Mouse (Mus musculus): ENCODE results near the gene 4930568D16Rik. TPM values are rescaled to one million over a fixed set of nuclear protein-coding genes. Genes with fewer than 3 reads are reported as not detected.

The 4930568D16Rik gene
- polyA plus RNA-seq, 1 experiment from 2014 or later = not detected

- H3K4me1 ChIP-seq = peaks cover 20% of the 10 kb centered on the region
- no peak overlapping the region for H3K4me3 ChIP-seq
- H3K4me2 ChIP-seq = no peak overlapping the region
- 82% methylated on average over 6 of the region's 6 CpGs for WGBS
- no peaks in the 10 kb centered on the region for H3K9me3 ChIP-seq
- ATAC-seq (ENCODE audit: insufficient number of reproducible peaks, insufficient read depth, low FRiP score, low TSS enrichment, low read depth) = no peak
- H3K27ac ChIP-seq = no peak overlapping the region
- H3K9ac ChIP-seq = no peak overlapping the region
- no peaks in the 10 kb centered on the region for H3K36me3 ChIP-seq
- no peaks in the 10 kb centered on the region for H3K27me3 ChIP-seq
Observed at GRCm38 (mm10) chr2:35338707-35339106, 28.8 kb downstream of the 4930568D16Rik start.

- Histone ChIP-seq H3K4me2 (no peak overlapping the region), H3K27me3 (no peaks in the 10 kb centered on the region), H3K36me3 (no peaks in the 10 kb centered on the region), H3K4me1 (peaks cover 20% of the 10 kb centered on the region), H3K9me3 (no peaks in the 10 kb centered on the region), H3K4me3 (no peak overlapping the region), H3K27ac (no peak overlapping the region), H3K9ac (no peak overlapping the region)
- ATAC-seq (ENCODE audit: insufficient number of reproducible peaks, insufficient read depth, low FRiP score, low TSS enrichment, low read depth) = no peak
- WGBS = 53% methylated on average over 1 of the region's 1 CpGs
Observed at GRCm38 (mm10) chr2:35338036-35338435, 29.5 kb downstream of the 4930568D16Rik start.

- Histone ChIP-seq H3K4me1 (peaks cover 20% of the 10 kb centered on the region), H3K36me3 (no peaks in the 10 kb centered on the region), H3K9ac (peak overlapping the region; percentile 87), H3K27ac (peak overlapping the region; percentile 79), H3K4me2 (peak overlapping the region; percentile 99), H3K27me3 (no peaks in the 10 kb centered on the region), H3K9me3 (no peaks in the 10 kb centered on the region), H3K4me3 (peak overlapping the region; percentile 72)
- ATAC-seq (ENCODE audit: insufficient number of reproducible peaks, insufficient read depth, low FRiP score, low TSS enrichment, low read depth) = no peak
- 42% methylated on average over 10 of the region's 10 CpGs for WGBS
Observed at GRCm38 (mm10) chr2:35337419-35337818, 30.1 kb downstream of the 4930568D16Rik start.

- Histone ChIP-seq H3K9ac (peak within 1 kb of the TSS; percentile 87), H3K4me2 (peak within 1 kb of the TSS; percentile 99), H3K4me1 (peaks cover 20% of the 10 kb centered on the region), H3K9me3 (no peaks in the 10 kb centered on the region), H3K4me3 (peak within 1 kb of the TSS; percentile 72), H3K27ac (peak within 1 kb of the TSS; percentile 82), H3K36me3 (no peaks in the 10 kb centered on the region), H3K27me3 (no peaks in the 10 kb centered on the region)
- peak; percentile 97 for ATAC-seq (ENCODE audit: insufficient number of reproducible peaks, insufficient read depth, low FRiP score, low TSS enrichment, low read depth)
- under 1% methylated on average over 45 of the region's 45 CpGs for WGBS
Observed at GRCm38 (mm10) chr2:35336388-35337280, 30.9 kb downstream of the 4930568D16Rik start, which contains the start of gene Stom. Gene Stom, minus strand, starts transcription at chr2:35336976.

DNA sequence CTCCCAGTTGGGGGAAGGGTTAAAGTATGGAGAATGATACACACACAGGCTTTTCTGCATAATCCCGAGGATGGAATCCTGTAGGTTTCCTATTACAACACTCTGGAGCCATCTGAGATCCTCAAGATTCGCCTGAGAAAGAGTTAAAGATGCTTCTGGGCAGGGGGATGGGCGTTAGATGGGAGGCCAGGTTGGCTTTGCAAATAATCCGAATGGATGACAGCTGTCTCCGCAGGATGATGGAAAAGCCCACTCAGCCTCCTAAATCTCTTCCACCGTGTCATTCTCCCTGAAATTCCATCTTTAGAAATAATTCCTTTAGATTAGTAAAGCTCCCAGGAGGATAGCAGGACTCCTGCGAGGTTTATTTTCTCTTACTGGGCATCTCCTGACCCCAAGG is 31.9 kb downstream of the 4930568D16Rik start:
- 2% methylated on average over 7 of the region's 7 CpGs for WGBS
- no peak for ATAC-seq (ENCODE audit: insufficient number of reproducible peaks, insufficient read depth, low FRiP score, low TSS enrichment, low read depth)
- H3K9me3 ChIP-seq = no peaks in the 10 kb centered on the region
- peaks cover 20% of the 10 kb centered on the region for H3K4me1 ChIP-seq
- no peaks in the 10 kb centered on the region for H3K36me3 ChIP-seq
- H3K27ac ChIP-seq = no peak overlapping the region
- peak overlapping the region; percentile 99 for H3K4me2 ChIP-seq
- peak overlapping the region; percentile 87 for H3K9ac ChIP-seq
- H3K4me3 ChIP-seq = peak overlapping the region; percentile 72
- H3K27me3 ChIP-seq = no peaks in the 10 kb centered on the region

DNA sequence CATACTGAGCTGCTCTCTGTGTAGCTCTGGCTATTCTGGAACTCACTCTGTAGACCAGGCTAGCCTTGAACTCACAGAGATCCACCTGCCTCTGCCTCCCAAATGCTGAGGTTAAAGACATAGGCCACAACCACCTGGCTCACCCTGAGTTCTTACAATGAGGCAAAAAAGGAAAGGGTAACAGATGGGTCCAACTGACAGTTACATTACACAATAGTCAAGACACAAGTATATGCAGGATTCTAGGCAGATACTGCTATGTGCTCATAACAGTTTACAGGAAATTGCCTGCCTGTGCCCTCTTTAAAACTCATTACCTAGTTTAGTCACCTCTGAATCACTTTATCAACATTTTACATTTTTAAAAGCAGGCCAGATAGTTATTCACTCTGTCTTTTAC is 33.9 kb downstream of the 4930568D16Rik start:
- Histone ChIP-seq H3K9ac (no peak overlapping the region), H3K4me3 (no peak overlapping the region), H3K9me3 (no peaks in the 10 kb centered on the region), H3K36me3 (no peaks in the 10 kb centered on the region), H3K27me3 (no peaks in the 10 kb centered on the region), H3K4me2 (no peak overlapping the region), H3K27ac (no peak overlapping the region), H3K4me1 (peaks cover 20% of the 10 kb centered on the region)
- no peak for ATAC-seq (ENCODE audit: insufficient number of reproducible peaks, insufficient read depth, low FRiP score, low TSS enrichment, low read depth)

GRCm38 (mm10) chr2:35331205-35331604 is 36.3 kb downstream of the 4930568D16Rik start:
- H3K36me3 ChIP-seq = no peaks in the 10 kb centered on the region
- no peak overlapping the region for H3K9ac ChIP-seq
- H3K4me3 ChIP-seq = no peak overlapping the region
- no peaks in the 10 kb centered on the region for H3K27me3 ChIP-seq
- H3K4me2 ChIP-seq = no peak overlapping the region
- peaks cover 10% of the 10 kb centered on the region for H3K4me1 ChIP-seq
- WGBS = 46% methylated on average over 2 of the region's 2 CpGs
- no peaks in the 10 kb centered on the region for H3K9me3 ChIP-seq
- no peak for ATAC-seq (ENCODE audit: insufficient number of reproducible peaks, insufficient read depth, low FRiP score, low TSS enrichment, low read depth)
- no peak overlapping the region for H3K27ac ChIP-seq

GRCm38 (mm10) chr2:35329061-35329460 is 38.5 kb downstream of the 4930568D16Rik start:
- Histone ChIP-seq H3K4me2 (no peak overlapping the region), H3K4me3 (no peak overlapping the region), H3K4me1 (no peaks in the 10 kb centered on the region), H3K27me3 (no peaks in the 10 kb centered on the region), H3K27ac (no peak overlapping the region), H3K9me3 (no peaks in the 10 kb centered on the region), H3K9ac (no peak overlapping the region), H3K36me3 (no peaks in the 10 kb centered on the region)
- WGBS = 85% methylated on average over 2 of the region's 2 CpGs
- no peak for ATAC-seq (ENCODE audit: insufficient number of reproducible peaks, insufficient read depth, low FRiP score, low TSS enrichment, low read depth)

DNA sequence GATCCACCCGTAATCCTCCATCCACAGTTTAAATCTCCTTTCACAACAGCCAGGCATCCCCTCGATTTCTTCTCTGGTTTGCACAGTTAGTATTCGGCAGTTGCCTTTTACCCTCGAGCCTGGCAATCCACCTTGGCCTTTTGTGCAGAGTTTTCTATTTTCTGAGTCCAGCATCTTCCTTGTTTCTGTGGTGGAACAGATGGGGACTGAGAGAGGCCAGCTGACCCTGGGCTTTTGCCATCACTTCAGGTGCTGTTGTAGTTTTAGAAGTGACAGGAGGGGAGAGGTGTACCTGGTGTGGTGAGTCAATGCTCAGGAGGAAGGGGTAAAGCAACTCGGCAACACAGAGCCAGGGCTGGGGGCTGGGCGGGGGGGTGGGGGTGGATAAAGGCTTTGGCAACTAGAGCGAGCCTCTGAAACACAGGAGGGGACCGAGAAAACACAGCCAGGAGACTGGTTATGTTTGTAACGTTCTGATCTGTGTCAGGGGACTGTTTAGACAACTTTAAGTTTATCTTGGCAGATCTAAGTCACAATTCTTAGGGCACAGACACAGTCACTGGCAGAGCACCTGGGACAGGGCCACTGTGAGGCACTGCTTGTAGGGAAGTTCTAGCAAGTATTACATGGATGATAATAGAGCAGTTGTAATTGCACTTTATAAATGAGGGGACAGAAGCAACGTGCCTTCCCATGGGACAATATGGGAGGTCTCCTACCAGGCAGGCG is 39.3 kb downstream of the 4930568D16Rik start:
- Histone ChIP-seq H3K4me1 (peaks cover 3% of the 10 kb centered on the region; the same call in 1 of the 2 replicates), H3K4me2 (no peak overlapping the region), H3K27me3 (no peaks in the 10 kb centered on the region), H3K4me3 (no peak overlapping the region), H3K9ac (no peak overlapping the region), H3K27ac (no peak overlapping the region), H3K36me3 (0 out of 2 replicates have a peak, but pooled peaks cover 4% of the 10 kb centered on the region), H3K9me3 (no peaks in the 10 kb centered on the region)
- 43% methylated on average over 11 of the region's 11 CpGs for WGBS
- no peak for ATAC-seq (ENCODE audit: insufficient number of reproducible peaks, insufficient read depth, low FRiP score, low TSS enrichment, low read depth)

DNA sequence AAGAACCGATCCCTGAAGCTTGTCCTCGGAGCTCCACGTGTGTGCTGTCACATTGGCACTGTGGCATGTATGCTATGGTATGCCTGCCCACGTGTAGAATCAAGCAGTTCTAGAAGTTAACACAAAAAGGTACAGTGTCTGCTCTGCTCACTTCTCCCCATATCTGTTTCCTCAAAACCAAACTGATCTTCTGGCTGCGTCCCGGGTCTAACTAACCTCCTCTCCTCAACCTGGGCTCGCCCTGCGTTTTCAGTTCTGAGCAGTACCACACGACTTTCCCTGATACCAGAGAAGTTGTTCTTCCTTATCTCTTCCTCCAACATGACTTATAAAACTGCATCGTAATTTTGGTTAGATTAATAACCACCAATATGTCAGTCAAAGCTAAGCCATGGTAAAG is 39.9 kb downstream of the 4930568D16Rik start:
- H3K27me3 ChIP-seq = no peaks in the 10 kb centered on the region
- H3K36me3 ChIP-seq = 0 out of 2 replicates have a peak, but pooled peaks cover 4% of the 10 kb centered on the region
- no peak overlapping the region for H3K9ac ChIP-seq
- no peak overlapping the region for H3K4me3 ChIP-seq
- ATAC-seq (ENCODE audit: insufficient number of reproducible peaks, insufficient read depth, low FRiP score, low TSS enrichment, low read depth) = no peak
- H3K4me1 ChIP-seq = peaks cover 8% of the 10 kb centered on the region
- WGBS = 54% methylated on average over 10 of the region's 10 CpGs
- H3K27ac ChIP-seq = no peak overlapping the region
- H3K4me2 ChIP-seq = no peak overlapping the region
- no peaks in the 10 kb centered on the region for H3K9me3 ChIP-seq

- Histone ChIP-seq H3K9me3 (no peaks in the 10 kb centered on the region), H3K27me3 (no peaks in the 10 kb centered on the region), H3K9ac (no peak overlapping the region), H3K36me3 (0 out of 2 replicates have a peak, but pooled peaks cover 4% of the 10 kb centered on the region), H3K4me2 (no peak overlapping the region), H3K4me3 (no peak overlapping the region), H3K27ac (no peak overlapping the region), H3K4me1 (peaks cover 14% of the 10 kb centered on the region)
- ATAC-seq (ENCODE audit: insufficient number of reproducible peaks, insufficient read depth, low FRiP score, low TSS enrichment, low read depth) = no peak
- WGBS = 64% methylated on average over 1 of the region's 1 CpGs
Observed at GRCm38 (mm10) chr2:35326931-35327330, 40.6 kb downstream of the 4930568D16Rik start.

Data from embryonic facial prominence, embryonic 13.5 days (tissue).